Mouse (Mus musculus) common myeloid progenitor, adult 5-6 weeks (primary cell): ENCODE measurements at regions not wholly inside any gene's neighbourhood (a gene's known extent, or its start where the extent isn't known, plus 50 kb on each side); places are given as distances from the start of the nearest gene placed in this dataset.

Source experiments
- ATAC-seq: replicated peaks from 2 replicates; pipeline ENCODE4 v1.8.0; 2016; ENCODE audit warnings: low read depth, mild to moderate bottlenecking, moderate TSS enrichment, inconsistent platforms; ENCODE audit not compliant: poor library complexity, severe bottlenecking

- no peak for ATAC-seq
Observed at GRCm38 (mm10) chr11:90130635-90131034, 56.8 kb upstream of the Gm45716 start.

GRCm38 (mm10) chr11:90132579-90132978, 54.9 kb upstream of the Gm45716 start:
- ATAC-seq, result no peak

GRCm38 (mm10) chr11:90136307-90136706, 51.2 kb upstream of the Gm45716 start:
- no peak for ATAC-seq
